Mouse (Mus musculus) right cerebral cortex, postnatal 25 days (tissue): ENCODE results near the gene Rnf181.

Source experiments
- DNase-seq: peaks from one replicate; pipeline ENCODE4 v3.0.0; 2022

The Rnf181 gene

GRCm38 (mm10) chr6:72383142-72383820 is 16.5 kb upstream of the Rnf181 start:
- no peak for DNase-seq

- DNase-seq: no peak
These were observed 15.7 kb upstream of the Rnf181 start for GRCm38 (mm10) chr6:72382494-72382893.

DNA sequence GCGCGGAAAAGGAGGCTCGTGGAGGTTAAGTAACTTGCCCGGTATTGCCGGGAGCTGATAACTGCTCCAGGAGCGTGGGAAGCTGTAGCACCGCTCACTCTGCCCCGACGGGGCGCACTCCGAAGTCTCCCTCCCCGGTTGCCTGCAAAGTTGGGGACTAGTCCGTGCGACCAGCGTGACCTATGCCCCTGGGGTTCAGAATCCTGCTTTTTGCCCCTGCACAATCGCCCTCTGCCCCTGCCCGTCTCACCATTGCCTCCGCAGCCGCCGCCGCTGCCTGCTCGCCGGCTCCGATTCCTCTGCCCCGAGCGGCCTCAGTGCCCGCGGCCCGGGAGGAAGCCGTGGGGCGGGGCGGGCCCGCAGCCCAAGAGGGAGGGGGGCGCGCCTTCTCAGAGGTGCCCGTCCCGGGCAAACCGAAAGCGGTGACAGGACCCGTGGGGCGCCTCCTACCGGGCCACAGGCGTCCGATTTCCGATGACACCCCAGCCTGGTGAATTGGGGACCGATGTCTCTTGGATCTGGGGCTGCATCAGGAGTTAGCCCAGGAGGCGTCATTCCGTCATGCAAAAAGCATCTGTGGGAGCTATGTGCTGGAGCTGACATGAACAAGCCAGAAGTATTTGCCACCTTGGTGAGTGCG is 13.5 kb upstream of the Rnf181 start, which contains the start of gene Vamp5:
Vamp5 (minus strand) TSS at position 338 of the 640 bp plus-strand sequence.
- peak; percentile 42 for DNase-seq

- DNase-seq: no peak
These were observed 12.8 kb upstream of the Rnf181 start for GRCm38 (mm10) chr6:72379377-72380130.

DNA sequence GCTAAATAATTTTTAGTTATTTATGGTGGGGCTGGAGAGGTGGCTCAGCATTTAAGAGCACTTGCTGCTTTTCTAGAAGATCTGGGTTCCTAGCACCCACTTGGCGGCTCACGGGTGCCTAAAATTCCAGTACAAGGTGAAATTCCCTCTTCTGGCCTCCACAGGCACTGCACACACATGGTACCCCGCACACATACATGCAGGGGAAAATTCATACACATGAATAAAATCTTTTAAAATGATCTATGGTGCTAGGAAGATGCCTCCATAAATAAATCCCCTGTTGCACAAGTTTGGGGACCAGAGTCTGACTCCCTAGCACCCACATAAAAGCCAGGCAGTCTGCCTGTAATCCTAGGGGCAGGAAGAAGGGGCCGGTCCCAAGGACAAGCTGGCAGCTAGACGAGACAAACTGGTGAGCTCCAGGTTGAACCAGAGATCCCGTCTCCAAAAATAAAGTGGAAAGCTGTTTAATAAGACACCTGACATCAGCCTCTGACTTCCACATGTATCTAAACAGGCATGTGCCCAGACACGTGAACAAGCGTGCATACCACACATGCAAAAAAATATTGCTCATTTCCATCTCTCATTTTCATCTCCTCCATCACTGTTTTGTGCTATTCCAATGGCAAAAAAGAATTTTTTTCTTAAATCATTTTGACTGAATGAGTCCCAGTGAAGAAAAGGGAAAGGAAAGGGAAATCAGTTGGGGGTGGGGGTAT is 11.9 kb upstream of the Rnf181 start:
- DNase-seq: no peak

- no peak for DNase-seq
These were observed 8.2 kb upstream of the Rnf181 start for GRCm38 (mm10) chr6:72374820-72375563.

DNA sequence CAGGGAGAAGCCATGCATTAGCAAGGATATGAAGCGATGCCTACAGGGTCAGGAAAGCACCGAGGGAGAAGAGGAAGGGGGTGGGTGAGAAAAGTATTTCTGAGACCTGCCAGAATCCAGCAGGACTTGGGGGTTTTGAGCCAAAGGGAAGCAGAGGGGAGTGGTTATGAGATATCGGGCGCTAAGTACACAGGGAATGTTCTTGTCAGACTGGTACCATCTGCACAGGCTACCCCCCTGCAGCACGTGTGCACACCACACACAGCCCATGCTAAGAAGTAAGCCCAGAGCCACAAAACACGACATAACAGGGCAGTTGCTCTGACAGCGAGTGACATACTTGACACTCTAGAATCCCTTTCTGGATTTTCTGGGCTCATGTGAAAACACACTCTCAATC is 7.5 kb upstream of the Rnf181 start:
- DNase-seq: no peak

DNA sequence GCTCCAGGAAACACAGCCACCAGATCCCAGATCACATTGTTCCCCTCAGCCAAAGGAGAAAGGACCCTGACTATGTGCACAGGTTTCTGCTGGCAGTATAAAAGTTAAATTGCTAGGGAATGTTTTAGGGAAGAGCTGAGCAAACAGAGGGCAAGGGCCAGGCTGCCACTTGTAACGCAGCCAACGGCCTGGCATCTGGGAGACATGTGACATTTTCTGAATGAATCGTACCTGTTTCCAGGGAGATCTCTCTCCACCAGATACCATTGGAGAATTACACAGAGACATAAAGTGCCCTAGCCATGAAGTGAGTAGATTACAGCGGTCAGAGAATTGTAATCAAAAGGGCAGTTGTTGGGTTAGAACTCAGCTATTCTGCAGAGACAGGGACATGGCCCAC is 6.4 kb upstream of the Rnf181 start:
- no peak for DNase-seq

- no peak for DNase-seq
These were observed 4.8 kb upstream of the Rnf181 start for GRCm38 (mm10) chr6:72371571-72371970.

DNA sequence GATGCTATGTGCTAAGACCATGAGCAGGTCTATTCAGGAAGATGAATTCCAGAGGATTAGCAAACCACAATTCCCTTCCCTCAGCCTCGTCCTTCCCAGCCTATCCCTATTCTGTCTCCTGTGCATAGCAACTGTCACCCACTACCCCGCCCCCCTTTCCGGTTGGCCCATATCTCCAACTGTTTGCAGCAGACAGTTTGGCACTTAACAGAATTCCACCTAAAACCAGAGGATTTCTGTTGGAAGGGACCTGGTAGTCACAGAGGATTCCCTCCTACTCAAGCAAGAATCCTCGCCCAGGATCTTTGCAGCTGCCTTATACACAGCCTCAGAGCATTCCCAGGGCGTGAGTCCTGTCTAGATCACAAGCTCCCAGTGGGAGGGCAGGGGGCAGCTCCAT is 4.4 kb upstream of the Rnf181 start:
- DNase-seq: peak; percentile 47

DNA sequence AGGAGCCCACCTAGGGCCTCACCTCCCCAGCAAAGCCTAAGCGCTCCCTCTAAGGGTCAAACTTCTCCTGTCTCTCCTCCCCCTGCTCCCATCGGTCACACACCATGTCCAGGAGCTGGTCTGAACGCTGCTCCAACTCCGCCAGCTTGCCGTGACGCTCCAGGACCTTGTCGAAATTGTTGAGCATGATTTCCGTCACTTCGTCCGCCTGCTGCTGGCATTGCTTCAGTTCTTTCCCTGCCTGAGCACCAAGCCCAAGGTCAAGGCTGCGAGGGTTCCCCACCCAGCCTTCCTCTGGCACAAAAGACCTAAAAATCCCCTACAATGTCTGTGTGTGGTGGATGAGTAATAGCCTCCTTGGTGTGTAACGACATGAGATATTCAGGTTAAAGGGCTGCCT is 3.3 kb upstream of the Rnf181 start:
- DNase-seq: no peak

DNA sequence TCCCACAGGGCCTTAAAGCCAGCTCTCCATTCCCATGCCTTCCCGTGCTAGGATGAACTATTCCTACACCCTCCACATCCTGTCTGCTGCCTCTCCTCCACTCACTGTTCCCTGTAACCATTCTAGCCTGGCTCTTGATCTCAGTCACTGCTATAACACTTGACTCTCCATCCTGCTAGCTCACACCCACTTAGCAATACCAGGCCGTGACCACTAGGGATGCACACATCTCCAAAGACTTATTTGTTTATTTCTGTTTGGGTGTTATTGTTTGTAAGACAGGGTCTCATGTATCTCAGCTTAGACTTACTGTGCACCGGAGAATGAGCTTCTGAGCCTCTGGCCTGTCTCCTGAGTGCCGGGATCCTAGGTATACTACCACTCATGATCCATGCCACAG is 2.8 kb upstream of the Rnf181 start:
- no peak for DNase-seq

DNA sequence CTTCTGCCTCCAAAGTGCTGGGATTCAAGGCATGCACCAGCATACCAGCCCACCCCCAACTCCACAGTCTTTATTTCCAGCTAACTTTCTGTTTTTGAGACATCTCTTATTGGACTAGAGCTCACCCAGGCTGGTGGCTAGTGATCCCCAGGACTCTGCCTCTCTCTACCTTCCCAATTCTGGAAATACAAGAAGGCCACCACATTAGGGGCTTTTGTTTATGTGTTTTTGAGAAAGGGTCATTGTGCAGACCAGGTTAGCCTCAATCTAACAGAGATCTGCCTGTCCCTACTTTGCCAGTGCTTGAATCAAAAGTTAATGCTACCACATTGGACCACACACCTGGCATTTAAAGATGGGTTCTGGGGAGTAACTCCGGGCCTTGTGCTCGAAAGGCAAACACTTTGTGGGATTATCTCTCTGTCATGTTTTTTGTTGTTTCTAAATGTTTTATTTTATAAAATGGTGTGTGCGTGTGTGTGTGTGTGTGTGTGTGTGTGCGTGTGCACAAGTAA is 761 bp upstream of the Rnf181 start:
- no peak for DNase-seq

GRCm38 (mm10) chr6:72366304-72366703 is 452 bp downstream of the Rnf181 start:
- no peak for DNase-seq

DNA sequence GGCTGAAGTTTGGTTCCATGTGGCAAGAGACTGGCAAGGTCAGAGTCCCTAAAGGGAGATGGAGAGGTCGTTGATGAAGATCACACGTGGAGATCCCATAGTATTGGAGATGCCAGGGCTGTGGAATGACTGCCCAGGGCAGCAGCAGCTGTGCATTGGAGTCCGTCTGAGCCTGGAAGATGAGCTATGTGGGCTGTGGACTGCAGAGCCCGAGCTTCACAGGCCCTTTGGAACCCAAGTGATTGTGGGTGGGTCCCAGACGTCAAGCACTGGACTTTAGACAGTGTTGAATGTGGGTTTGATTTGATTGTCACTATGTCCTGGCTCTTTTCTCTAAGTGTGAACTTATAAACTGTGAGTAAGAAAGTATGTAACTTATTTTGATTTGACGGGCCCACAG is 1.8 kb downstream of the Rnf181 start:
- no peak for DNase-seq

- no peak for DNase-seq
These were observed 2.7 kb downstream of the Rnf181 start for GRCm38 (mm10) chr6:72364009-72364408.

DNA sequence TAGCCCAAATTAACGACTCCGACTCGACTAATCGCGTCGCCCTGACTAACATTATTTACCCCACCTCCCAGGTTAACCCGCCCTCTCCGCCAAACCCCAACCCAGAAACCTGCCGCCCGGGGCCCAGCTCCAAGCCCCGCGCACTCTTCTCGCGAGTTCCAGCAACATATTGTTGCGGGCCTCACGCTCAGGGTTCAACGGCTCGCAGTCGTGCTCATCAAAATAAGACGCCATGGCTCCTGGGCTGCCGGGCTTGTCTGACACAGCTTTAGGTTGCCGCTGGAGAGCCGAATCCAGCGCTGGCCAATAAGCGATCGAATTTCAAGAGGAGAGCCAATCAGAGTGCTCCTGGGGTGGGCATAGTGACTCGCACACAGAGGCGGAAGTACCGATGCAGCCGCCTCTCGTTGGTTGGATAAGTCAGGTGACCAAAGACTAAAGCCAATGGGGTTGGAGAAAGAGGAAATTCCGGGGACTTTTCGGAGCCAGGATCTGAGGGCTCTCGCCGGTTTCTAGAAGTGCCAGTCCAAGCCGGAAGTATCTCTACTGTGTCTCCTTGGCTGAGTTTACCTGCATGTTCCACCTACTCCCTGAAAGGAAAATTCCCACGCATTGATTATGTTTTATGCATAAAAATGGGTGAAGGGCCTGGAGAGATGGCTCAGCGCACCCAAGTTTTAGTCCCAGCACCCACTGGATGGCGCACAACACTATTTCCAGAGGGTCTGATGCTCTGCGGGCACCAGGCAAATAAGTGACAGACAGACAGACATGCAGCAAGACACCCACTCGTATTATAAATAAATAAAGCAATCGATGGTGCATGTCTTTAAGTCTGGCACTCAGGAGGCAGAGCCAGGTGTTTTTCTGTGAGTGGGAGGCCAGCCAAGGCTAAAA is 4.4 kb downstream of the Rnf181 start:
- DNase-seq: peak; percentile 95

GRCm38 (mm10) chr6:72361121-72361551 is 5.6 kb downstream of the Rnf181 start:
- DNase-seq: no peak

GRCm38 (mm10) chr6:72360599-72360935 is 6.2 kb downstream of the Rnf181 start:
- DNase-seq: no peak

DNA sequence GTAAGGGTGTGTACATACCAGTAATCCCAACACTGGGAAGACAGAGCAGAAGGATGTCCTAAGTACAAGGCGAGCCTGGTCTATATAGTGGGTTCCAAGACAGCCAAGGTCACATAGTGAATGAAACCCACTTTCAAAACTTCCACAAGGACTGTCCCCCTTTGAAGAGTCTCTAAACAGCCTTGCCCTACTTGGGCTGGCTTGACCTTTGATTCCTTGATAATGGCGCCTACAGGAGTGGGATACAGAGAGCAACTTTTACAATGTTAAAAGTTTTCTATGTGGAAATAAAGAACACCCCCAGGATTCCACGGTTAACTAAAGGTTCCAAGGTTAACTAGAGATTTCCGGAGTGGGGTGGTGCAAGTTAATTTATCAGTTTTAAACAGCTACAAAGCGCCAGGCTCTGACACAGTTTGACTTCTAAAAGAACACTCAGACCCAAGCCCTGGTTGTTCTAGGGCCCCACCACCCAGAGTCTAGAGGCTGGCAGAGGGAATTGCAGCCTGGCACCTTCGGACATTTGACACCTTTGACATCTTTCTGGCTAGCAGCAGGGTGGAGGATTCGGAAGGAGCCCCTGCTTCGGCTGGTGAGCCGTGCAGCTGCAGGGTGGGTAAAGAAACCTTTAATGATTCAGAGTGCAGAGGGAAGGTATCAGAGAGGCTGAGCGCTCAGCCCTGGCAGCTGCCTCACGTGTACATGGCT is 6.7 kb downstream of the Rnf181 start:
- DNase-seq: no peak

- DNase-seq: no peak
These were observed 7.4 kb downstream of the Rnf181 start for GRCm38 (mm10) chr6:72359343-72359742.
